Mouse (Mus musculus): ENCODE measurements around the gene Polr2a. TPM values are rescaled to one million over a fixed set of nuclear protein-coding genes. Genes with fewer than 3 reads are reported as not detected.
"Not testable (repeated sequence)": the region's sequence is repeated elsewhere in the genome, so short reads cannot be mapped to it uniquely, and the experiment has no call there.

The Polr2a gene
- polyA plus RNA-seq, 1 experiment = 16.5 TPM

DNA sequence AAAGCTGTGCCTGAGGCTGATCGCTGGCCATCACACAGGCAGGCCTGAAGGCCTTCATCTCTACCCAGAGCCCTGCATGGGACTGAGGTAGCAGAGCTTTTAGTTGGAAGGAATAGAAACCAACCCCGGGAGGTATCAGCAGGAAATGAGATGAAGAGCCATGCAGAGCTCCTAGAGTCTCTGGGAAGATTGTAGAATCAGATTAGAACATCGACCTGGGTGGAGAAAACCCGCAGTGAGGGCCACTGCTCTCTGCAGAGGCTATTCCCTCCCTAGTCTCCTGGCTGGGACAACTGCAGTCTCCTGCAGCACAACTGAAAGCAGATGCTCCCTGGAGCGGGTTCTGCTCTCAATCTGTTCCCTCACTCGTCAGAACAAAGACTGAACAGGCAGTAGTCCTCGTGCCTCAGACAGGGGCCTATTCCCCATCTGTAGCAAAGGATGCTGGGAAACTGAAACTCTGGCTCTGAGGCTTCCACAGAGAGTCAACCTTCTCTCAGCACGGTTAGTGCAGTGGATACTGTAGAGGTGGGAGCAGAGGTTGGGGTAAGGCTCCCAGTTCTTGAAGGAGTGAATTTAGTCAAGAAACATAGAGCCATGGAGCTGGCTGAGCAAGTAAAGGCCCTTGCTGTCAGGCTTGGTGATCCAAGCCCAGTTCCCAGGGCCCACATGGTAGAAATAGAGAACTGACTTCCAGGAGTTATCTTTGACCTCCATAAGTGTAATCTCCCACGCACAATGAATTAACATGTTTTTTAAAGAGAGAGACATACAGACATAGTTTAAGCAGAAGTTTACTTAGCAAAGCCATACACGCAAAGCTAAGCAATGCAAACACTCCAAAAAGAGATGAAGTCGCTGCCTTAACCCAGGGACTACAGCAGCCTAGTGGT, 48.6 kb downstream of the Polr2a start:
- H3K4me1 ChIP-seq (ENCODE audit: control insufficient read depth, insufficient read depth, insufficient read length, low read length) = no peaks in the 10 kb centered on the region
- no peak overlapping the region for H3K4me3 ChIP-seq (ENCODE audit: insufficient read depth, low read depth, low read length)
- no peak overlapping the region for H3K27ac ChIP-seq (replicated peaks; ENCODE audit: low read depth, low read length)

DNA sequence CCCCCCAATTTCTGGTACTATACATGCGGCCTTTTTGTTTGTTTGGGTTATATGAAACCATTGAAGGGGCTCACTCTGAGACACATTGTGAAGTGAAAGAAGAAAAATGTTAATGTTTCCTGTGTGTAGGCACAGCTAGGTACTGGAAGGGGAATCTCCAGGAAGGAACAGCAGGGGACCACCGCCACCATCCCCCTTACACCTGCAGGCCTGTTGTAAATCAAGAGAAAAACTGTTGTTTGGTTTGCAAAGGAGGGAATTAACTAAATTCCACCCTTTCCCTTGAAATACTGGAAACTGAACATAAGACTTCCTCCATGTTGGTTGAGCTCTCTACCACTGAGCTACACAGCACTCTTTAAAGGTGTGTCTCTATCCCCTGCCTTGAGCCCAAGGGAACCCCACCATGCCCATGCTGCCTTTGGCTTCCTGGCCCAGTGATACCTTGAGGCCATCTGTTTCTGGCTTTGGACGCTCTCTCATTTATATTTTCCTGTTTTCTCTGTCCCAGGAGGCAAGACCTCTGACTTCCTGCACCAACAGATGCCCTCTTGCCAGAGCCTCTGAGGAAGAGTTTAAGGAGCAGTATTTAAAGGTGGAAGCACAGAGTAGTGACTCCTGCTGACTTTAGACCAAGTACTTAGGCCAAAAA, 49.7 kb downstream of the Polr2a start:
- H3K4me1 ChIP-seq (ENCODE audit: control insufficient read depth, insufficient read depth, insufficient read length, low read length) = no peaks in the 10 kb centered on the region
- no peak overlapping the region for H3K4me3 ChIP-seq (ENCODE audit: insufficient read depth, low read depth, low read length)

DNA sequence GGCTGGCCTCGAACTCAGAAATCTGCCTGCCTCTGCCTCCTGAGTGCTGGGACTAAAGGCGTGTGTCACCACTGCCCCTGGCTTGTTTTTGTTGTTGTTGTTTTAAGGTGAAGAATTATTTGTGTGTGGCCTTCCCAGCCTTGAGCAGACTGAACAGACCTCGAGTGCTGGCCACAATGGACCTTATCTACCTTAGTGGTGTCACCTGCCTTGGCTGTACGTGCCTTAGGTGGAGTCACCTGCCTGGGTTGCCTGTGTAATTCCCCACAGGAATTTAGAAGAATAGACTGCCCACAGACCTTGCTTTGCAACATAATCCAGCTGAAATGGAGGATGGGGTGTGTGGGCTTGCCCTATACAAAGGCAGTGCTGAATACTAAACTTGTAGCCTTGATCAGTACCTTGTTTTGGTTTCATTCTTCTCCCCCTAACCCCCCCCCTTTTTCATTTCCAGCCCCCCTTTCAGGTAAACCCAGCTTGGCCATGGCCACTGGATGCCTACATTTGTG, 50.5 kb downstream of the Polr2a start:
- Histone ChIP-seq H3K4me1 (ENCODE audit: control insufficient read depth, insufficient read depth, insufficient read length, low read length) (no peaks in the 10 kb centered on the region), H3K27ac (replicated peaks; ENCODE audit: low read depth, low read length) (no peak overlapping the region), H3K4me3 (ENCODE audit: insufficient read depth, low read depth, low read length) (no peak overlapping the region)

More for the DNA sequence above, 49.7 kb downstream of the Polr2a start:
- H3K27ac ChIP-seq (replicated peaks; ENCODE audit: low read depth, low read length) = no peak overlapping the region

DNA sequence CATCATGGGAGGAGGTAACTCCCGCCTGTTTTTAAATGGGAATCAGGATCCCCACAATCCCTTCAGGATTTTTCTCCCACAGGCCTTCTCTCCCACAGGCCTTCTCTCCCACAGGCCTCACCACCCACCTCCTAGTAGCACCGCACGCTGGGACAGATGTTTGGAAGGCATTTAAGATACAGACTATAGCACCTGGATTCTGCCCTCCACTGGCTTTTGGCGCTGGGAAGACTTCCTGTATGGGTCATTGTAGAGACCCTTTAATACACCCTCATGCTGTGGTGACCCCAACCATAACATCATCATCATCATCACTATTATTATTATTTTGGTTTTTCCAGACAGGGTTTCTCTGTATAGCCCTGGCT, 51.0 kb downstream of the Polr2a start:
- no peak overlapping the region for H3K27ac ChIP-seq (replicated peaks; ENCODE audit: low read depth, low read length)

DNA sequence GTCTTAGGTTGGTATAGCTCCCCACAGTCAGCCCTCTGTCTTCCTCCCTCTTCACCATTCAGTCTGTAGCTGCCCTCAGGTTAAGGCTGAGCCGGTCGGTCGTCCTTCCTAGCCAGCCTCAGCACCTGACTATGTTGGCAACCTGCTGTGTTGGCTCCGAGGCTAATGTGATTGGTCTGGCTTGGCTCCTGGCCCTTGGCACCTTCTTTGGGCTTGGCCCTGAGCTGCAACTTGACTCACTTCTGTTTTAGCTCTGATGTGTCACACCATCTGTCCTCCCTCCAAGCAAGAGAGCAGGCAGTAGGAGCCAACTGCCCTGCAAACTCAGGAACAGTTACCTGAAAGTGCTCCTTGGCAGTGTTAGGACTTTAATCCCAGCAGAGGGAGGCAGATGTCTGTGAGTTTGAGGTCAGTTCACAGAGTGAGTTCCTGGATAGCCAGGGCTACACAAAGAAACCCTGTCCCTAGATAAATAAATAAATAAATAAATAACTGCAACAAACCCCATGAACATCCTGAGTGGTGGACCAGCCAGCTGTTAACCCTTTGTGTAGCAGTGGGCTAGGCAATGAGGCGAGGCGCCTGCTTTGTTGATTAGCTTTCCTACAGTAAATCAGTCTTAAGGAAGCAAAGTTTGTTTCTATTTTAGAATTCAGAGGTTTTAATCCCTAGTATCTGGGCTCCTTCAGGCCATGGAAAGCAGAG, 51.5 kb downstream of the Polr2a start:
- no peak overlapping the region for H3K27ac ChIP-seq (replicated peaks; ENCODE audit: low read depth, low read length)
- no peak overlapping the region for H3K4me3 ChIP-seq (ENCODE audit: insufficient read depth, low read depth, low read length)
- no peaks in the 10 kb centered on the region for H3K4me1 ChIP-seq (ENCODE audit: control insufficient read depth, insufficient read depth, insufficient read length, low read length)

More for the DNA sequence above, 51.0 kb downstream of the Polr2a start:
- no peaks in the 10 kb centered on the region for H3K4me1 ChIP-seq (ENCODE audit: control insufficient read depth, insufficient read depth, insufficient read length, low read length)
- no peak overlapping the region for H3K4me3 ChIP-seq (ENCODE audit: insufficient read depth, low read depth, low read length)

DNA sequence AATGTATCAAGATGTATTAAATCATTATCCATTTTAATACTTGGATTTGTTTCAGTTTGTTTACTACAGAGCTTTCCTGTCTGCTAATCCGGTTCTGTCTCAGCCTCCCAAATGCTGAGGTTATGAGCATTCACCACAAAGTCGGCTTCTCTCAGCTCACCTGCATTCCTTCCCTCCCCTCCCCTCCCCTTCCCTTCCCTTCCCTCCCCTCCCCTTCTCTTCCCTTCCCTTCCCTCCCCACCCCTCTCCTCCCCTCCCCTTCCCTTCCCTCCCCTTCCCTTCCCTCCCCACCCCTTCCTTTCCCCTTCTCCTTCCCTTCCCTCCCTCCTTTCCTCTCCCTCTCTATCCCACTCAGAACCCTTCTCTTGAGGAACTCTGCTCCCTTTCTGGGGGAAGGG, 53.8 kb downstream of the Polr2a start:
- Histone ChIP-seq H3K27ac (replicated peaks; ENCODE audit: low read depth, low read length) (no peak overlapping the region), H3K4me3 (ENCODE audit: insufficient read depth, low read depth, low read length) (no peak overlapping the region), H3K4me1 (ENCODE audit: control insufficient read depth, insufficient read depth, insufficient read length, low read length) (no peaks in the 10 kb centered on the region)

DNA sequence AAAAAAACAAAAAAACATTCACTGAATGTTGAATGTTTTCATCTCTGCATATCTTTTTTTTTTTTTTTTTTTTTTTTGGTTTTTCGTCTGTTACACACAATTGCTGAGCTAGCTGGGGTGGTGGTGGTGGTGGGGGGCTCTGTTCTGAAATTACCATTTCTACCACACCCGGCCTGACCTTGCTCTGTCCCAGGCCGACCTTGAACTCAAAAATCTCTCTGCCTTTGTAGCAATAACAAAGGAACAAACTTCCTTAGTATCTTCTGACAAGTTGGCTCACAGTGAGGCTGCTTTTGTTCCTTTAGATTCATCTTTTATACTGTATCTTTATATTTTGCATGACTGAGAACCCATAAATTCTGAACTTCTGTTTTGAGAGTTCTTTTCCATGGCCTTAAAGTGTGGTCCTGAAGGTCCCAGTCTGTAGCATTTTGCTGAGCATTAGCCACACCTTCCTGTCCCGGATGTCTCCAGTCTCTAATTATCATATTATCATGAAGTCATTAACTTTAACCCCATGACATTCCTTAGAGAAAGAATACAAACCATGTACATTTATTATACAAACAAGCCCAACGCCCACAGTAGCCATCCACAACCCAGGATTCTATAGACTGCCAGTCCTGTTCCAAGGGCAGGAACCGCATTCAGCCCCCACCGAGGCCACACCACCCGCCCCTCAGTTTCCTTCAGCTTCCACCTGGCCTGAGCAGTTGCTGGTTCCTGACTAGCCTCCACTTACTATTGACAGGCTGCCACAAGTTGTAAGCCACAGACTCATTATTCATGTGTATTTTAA, 54.4 kb downstream of the Polr2a start:
- Histone ChIP-seq H3K27ac (replicated peaks; ENCODE audit: low read depth, low read length) (no peak overlapping the region), H3K4me1 (ENCODE audit: control insufficient read depth, insufficient read depth, insufficient read length, low read length) (no peaks in the 10 kb centered on the region)

DNA sequence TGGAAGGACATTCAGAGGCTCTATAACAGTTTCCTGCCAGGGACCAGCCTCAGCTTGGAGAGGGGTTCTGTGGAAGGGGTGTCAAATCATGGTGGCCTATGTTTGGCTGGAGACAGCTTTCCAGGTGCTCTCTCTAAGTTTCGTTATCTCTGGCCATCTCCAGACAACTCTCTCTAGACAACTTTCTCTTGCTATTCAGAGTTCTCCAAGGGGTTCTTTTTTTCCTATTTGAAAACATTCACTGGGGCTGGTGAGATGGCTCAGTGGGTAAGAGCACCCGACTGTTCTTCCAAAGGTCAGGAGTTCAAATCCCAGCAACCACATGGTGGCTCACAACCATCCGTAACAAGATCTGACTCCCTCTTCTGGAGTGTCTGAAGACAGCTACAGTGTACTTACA, 55.1 kb downstream of the Polr2a start:
- not testable (repeated sequence) for H3K27ac ChIP-seq (replicated peaks; ENCODE audit: low read depth, low read length); H3K4me1 ChIP-seq (ENCODE audit: control insufficient read depth, insufficient read depth, insufficient read length, low read length); H3K4me3 ChIP-seq (ENCODE audit: insufficient read depth, low read depth, low read length)

More for the DNA sequence above, 54.4 kb downstream of the Polr2a start:
- H3K4me3 ChIP-seq (ENCODE audit: insufficient read depth, low read depth, low read length) = no peak overlapping the region

DNA sequence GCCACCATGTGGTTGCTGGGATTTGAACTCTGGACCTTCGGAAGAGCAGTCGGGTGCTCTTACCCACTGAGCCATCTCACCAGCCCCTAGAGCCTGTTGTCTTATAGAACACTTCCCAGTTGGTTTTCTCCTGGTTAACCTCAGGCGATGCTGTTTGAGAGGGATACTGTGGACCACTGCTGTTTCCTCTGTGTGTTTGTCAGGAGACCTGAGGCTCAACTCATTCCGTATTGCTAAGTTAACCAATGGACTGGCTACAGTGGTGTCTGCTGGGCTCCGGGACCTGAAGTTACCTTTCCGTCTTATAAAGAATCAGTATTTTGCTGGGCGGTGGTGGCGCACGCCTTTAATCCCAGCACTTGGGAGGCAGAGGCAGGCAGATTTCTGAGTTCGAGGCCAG, 55.6 kb downstream of the Polr2a start:
- not testable (repeated sequence) for H3K4me1 ChIP-seq (ENCODE audit: control insufficient read depth, insufficient read depth, insufficient read length, low read length); H3K4me3 ChIP-seq (ENCODE audit: insufficient read depth, low read depth, low read length); H3K27ac ChIP-seq (replicated peaks; ENCODE audit: low read depth, low read length)

DNA sequence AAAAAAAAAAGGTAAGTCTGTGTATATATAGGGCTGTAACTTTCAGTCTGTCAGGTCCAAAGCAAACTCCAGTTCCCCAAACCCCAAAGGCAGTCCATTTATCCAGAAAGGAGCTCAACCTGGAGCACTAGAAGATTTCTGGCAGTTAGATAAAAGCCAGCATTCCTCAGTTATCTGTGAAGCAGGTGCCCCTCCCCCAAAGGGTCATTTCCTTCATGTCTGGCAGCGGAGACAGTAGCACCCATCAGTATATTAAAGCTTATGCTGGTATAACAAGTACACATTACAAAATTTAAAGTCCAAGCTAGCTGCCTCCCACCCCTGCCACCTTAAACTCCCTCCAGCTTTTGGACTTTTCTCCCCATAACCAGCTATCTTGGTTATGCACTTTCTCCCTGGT, 58.8 kb downstream of the Polr2a start:
- no peak overlapping the region for H3K4me3 ChIP-seq (ENCODE audit: insufficient read depth, low read depth, low read length)
- H3K4me1 ChIP-seq (ENCODE audit: control insufficient read depth, insufficient read depth, insufficient read length, low read length) = no peaks in the 10 kb centered on the region
- no peak overlapping the region for H3K27ac ChIP-seq (replicated peaks; ENCODE audit: low read depth, low read length)

DNA sequence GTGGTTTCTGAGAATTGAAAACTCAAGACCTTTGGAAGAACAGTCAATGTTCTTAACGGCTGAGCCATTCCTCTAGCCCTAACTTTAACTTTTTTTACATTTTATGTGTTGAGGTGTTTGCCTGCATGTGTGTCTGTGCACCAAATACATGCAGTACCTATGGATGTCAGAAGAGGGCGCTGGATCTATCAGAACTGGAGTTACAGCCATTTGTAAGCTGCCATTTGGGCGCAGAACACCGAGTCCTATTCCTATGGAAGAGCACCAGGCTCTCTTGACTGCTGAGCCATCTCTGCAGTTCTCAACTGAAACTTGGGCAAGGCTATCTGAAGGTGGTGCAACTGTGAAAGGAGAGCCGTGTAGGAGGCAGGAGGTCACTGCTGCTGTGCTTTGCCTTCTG, 59.9 kb downstream of the Polr2a start:
- Histone ChIP-seq H3K27ac (replicated peaks; ENCODE audit: low read depth, low read length) (no peak overlapping the region), H3K4me1 (ENCODE audit: control insufficient read depth, insufficient read depth, insufficient read length, low read length) (no peaks in the 10 kb centered on the region), H3K4me3 (ENCODE audit: insufficient read depth, low read depth, low read length) (no peak overlapping the region)

DNA sequence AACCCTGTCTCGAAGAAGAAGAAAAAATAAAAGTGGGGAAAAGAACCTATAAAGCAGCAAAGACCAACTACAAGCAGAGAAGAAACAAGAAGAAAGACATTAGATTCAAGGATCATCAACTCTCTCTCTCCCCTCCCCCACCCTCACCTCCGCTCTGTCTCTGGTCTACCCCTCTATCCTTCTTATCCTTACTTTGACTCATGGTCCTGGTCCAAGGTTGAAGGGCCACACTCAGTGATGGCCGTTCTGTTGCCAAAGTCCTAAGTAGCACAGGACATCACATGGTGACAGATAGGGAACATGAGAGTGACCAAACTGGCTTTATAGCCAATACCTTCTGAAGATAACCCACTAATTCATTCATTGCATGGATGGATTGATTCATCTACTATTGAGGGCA, 61.0 kb downstream of the Polr2a start:
- 0 out of 2 replicates have a peak, but pooled peaks cover 3% of the 10 kb centered on the region for H3K4me1 ChIP-seq (ENCODE audit: control insufficient read depth, insufficient read depth, insufficient read length, low read length)
- H3K4me3 ChIP-seq (ENCODE audit: insufficient read depth, low read depth, low read length) = no peak overlapping the region
- H3K27ac ChIP-seq (replicated peaks; ENCODE audit: low read depth, low read length) = no peak overlapping the region

DNA sequence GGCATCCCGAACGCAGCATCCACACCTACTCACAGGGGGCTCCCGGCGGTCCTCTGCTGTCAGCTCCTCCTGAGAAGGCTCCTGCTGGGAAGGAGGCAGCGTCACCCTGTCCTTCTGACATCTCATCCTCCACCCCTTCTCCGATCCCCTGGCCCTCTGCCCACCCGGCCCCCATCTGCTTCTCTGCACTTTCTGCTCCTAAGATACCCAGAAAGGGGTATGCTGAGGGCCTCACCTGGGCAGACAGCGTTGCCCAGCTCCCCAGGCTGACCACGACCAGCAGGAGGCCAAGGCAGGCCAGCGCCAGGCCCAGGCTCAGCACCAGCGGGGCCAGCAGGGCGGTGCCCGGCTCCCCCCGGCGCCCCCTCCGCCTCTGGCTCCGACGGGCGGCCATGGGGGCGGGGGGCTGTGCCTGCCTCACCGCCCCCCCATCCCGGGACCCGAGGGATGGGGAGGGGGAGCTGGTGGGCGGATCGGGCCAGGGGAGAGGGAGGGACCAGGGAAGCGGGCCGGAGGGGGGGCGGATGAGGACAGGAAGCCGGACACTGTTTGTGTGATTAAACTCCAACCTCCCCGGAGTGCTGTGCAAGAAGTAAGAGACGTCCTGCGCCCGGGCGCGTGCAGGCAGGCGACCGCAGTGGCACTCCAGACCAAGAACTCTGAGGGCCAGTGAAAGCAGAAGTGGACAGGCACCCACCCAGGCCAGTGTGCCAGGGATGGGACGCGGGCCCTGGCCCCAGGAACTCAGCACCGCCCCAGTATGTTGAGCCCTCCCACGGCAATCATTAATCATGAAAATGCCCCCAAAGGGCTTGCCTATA, 62.9 kb downstream of the Polr2a start, which contains the start of the genes Tnfsf12 and Tnfsfm13:
TSS of gene Tnfsf12 (minus strand) at position 489 of the 821 bp plus-strand sequence.
TSS of gene Tnfsfm13 (minus strand) at position 738 of the 821 bp plus-strand sequence.
- Histone ChIP-seq H3K4me3 (ENCODE audit: insufficient read depth, low read depth, low read length) (peak within 1 kb of the TSS; percentile 78), H3K27ac (replicated peaks; ENCODE audit: low read depth, low read length) (peak within 1 kb of the TSS; percentile 81), H3K4me1 (ENCODE audit: control insufficient read depth, insufficient read depth, insufficient read length, low read length) (0 out of 2 replicates have a peak, but pooled peaks cover 3% of the 10 kb centered on the region)

DNA sequence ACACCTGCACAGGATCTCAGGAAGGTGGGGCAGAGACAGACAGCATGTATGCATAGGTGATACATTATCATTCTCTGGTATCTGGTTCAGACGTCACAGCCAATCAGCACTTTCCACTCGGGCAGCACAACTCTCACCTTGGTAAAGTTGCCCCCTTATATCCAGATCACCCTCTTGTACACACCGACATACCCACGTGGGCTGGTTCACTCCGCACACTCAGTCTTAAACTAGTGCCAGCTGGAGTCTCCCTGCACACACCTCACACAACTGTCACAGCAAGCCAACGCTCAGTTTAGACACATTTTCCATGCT, 63.4 kb downstream of the Polr2a start:
- Histone ChIP-seq H3K4me3 (ENCODE audit: insufficient read depth, low read depth, low read length) (peak overlapping the region; percentile 78), H3K4me1 (ENCODE audit: control insufficient read depth, insufficient read depth, insufficient read length, low read length) (0 out of 2 replicates have a peak, but pooled peaks cover 3% of the 10 kb centered on the region), H3K27ac (replicated peaks; ENCODE audit: low read depth, low read length) (peak overlapping the region; percentile 81)
